Mouse (Mus musculus) cerebellum, postnatal 25 days (tissue): ENCODE measurements around the gene Ppp3ca.
A peak's percentile ranks its signal among the peaks of the same experiment; 100 is the strongest.

Source experiments
- DNase-seq, 2 experiments: peaks; one replicate each; pipeline ENCODE4 v3.0.0; 2021; ENCODE audit warnings: mixed read lengths in 2 of 2

Gene Ppp3ca

GRCm38 (mm10) chr3:136816319-136816718 is 146.4 kb downstream of the Ppp3ca start:
- no peak for DNase-seq

- DNase-seq, result no peak
Measured at GRCm38 (mm10) chr3:136818997-136819396, 149.1 kb downstream of the Ppp3ca start.

- DNase-seq, result no peak
Measured at GRCm38 (mm10) chr3:136821039-136821438, 151.1 kb downstream of the Ppp3ca start.

- no peak for DNase-seq
Measured at GRCm38 (mm10) chr3:136821993-136822392, 152.1 kb downstream of the Ppp3ca start.

- DNase-seq, result no peak
Measured at GRCm38 (mm10) chr3:136822431-136822830, 152.5 kb downstream of the Ppp3ca start.

- no peak for DNase-seq
Measured at GRCm38 (mm10) chr3:136828451-136828850, 158.5 kb downstream of the Ppp3ca start.

GRCm38 (mm10) chr3:136829109-136829508 is 159.2 kb downstream of the Ppp3ca start:
- no peak for DNase-seq

- DNase-seq, result peak; percentile 48 to 49
Measured at GRCm38 (mm10) chr3:136830687-136831220, 160.8 kb downstream of the Ppp3ca start.

GRCm38 (mm10) chr3:136833003-136833745 is 163.2 kb downstream of the Ppp3ca start:
- peak; percentile 35 to 39 for DNase-seq

- DNase-seq, result peak; percentile 67 to 73
Measured at GRCm38 (mm10) chr3:136833893-136834292, 164.0 kb downstream of the Ppp3ca start.

- no peak for DNase-seq
Measured at GRCm38 (mm10) chr3:136835851-136836250, 165.9 kb downstream of the Ppp3ca start.

- peak in 1 of 2 experiments; percentile 41 for DNase-seq
Measured at GRCm38 (mm10) chr3:136836319-136837193, 166.6 kb downstream of the Ppp3ca start.

- peak; percentile 45 to 67 for DNase-seq
Measured at GRCm38 (mm10) chr3:136837589-136837988, 167.7 kb downstream of the Ppp3ca start.

GRCm38 (mm10) chr3:136841282-136841681 is 171.4 kb downstream of the Ppp3ca start:
- no peak for DNase-seq

GRCm38 (mm10) chr3:136842384-136842783 is 172.5 kb downstream of the Ppp3ca start:
- no peak for DNase-seq

GRCm38 (mm10) chr3:136843811-136844491 is 174.0 kb downstream of the Ppp3ca start:
- DNase-seq, result peak; percentile 32 to 46

- peak in 1 of 2 experiments; percentile 58 for DNase-seq
Measured at GRCm38 (mm10) chr3:136849035-136849434, 179.1 kb downstream of the Ppp3ca start.

- DNase-seq, result no peak
Measured at GRCm38 (mm10) chr3:136852921-136853320, 183.0 kb downstream of the Ppp3ca start.

GRCm38 (mm10) chr3:136853596-136853995 is 183.7 kb downstream of the Ppp3ca start:
- no peak for DNase-seq

- DNase-seq, result no peak
Measured at GRCm38 (mm10) chr3:136855996-136856395, 186.1 kb downstream of the Ppp3ca start.

- no peak for DNase-seq
Measured at GRCm38 (mm10) chr3:136862051-136862837, 192.3 kb downstream of the Ppp3ca start.

GRCm38 (mm10) chr3:136863127-136863526 is 193.2 kb downstream of the Ppp3ca start:
- DNase-seq, result no peak
